Mouse (Mus musculus) megakaryocyte, embryonic 14.5 days (primary cell): ENCODE measurements around the gene Uevld.

ENCODE experiments used
- FLI1 ChIP-seq: IDR thresholded peaks from 2 replicates; pipeline ENCODE4 v1.6.1; 2012; ENCODE audit warnings: low read length, inconsistent platforms, mixed read lengths
- GATA1 ChIP-seq: IDR thresholded peaks from 3 replicates; pipeline ENCODE4 v1.6.1; 2012; ENCODE audit warnings: mixed read lengths, low read length, inconsistent platforms, borderline replicate concordance

DNA sequence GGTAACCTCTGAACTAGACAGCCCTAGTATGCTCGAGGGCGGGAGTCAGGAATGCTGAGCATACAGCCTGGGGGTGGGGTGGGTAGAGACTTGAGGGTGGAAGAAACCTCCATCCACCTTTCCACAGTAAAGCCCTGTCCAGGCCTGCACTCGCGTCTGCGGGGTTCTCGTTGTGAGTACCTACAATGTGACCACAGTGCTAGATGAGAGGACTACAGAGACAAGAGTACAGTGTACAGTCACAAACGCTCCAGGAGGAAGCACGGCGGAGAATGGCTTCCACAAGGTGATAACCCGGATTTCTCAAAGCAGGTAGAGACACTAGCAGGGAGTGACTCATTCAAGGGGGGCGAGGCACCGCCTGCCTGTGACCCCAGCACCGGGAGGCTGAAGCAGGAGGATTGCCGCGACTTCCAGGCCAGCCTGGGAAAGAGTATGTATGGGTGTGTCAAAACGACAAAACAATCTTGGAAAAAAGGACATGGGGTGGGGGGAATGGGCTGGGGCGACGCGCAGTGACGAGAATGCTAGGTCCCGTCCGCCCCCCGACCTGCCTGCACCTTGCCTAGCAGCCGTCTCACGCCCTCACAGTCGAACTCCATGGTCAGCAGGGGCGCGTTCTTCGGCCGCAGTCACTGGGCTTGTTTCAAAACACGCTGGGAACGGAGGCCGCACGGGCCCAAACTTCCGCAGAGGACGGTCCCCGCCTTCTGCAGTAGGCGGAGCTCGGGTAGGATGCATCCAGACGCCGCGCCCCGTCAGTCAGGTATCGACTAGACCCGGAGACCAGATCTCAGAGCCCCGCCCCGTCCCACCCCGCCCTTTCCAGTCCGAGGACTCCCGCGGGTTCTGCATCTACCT, at the start of gene Uevld:
- TF ChIP-seq GATA1 (no peak), FLI1 (no peak)
